Mouse (Mus musculus) testis, adult 2 months (tissue): ENCODE measurements around the gene Wdr1. TPM values are rescaled to one million over a fixed set of nuclear protein-coding genes. Genes with fewer than 3 reads are reported as not detected.

Experiments
- H3K27ac ChIP-seq: fragments of 200-500 bp; 2 replicates; pipeline ENCODE4 v1.5.1; 2012; ENCODE audit warnings: low read depth, low read length; ENCODE audit not compliant: control insufficient read depth, insufficient read depth
- H3K27me3 ChIP-seq: fragments of 200-500 bp; 2 replicates; pipeline ENCODE4 v1.6.1; 2012; ENCODE audit warnings: mild to moderate bottlenecking, low read length, moderate library complexity; ENCODE audit not compliant: control insufficient read depth, insufficient read depth
- H3K36me3 ChIP-seq: fragments of 200-500 bp; 2 replicates; pipeline ENCODE4 v1.6.1; 2012; ENCODE audit warnings: mild to moderate bottlenecking, low read length; ENCODE audit not compliant: control insufficient read depth, insufficient read depth
- H3K4me1 ChIP-seq: fragments of 200-500 bp; 2 replicates; pipeline ENCODE4 v1.6.1; 2012; ENCODE audit warnings: low read length; ENCODE audit not compliant: control insufficient read depth, insufficient read depth
- H3K4me3 ChIP-seq: fragments of 200-500 bp; 2 replicates; pipeline ENCODE4 v1.5.1; 2012; ENCODE audit warnings: low read depth, mild to moderate bottlenecking, low read length, moderate library complexity, mixed read lengths; ENCODE audit not compliant: control insufficient read depth
- CTCF ChIP-seq: fragments of 200-500 bp; IDR thresholded peaks from 2 replicates; pipeline ENCODE4 v1.5.1; 2012; ENCODE audit warnings: low read depth, mild to moderate bottlenecking, inconsistent platforms, low read length, moderate library complexity; ENCODE audit not compliant: control insufficient read depth, insufficient read depth, insufficient replicate concordance
- POLR2A ChIP-seq: fragments of 200-500 bp; IDR thresholded peaks from 2 replicates; pipeline ENCODE4 v1.6.1; 2012; ENCODE audit warnings: low read depth, mild to moderate bottlenecking, inconsistent platforms, low read length, moderate library complexity; ENCODE audit not compliant: control insufficient read depth
- polyA plus RNA-seq: library from polyadenylated mRNA; depleted of rRNA; stranded (reverse); fragments of >200 nt; gene quantifications from 2 replicates; pipeline ENCODE4 v1.2.3, GENCODE M21; 2012

Wdr1 gene
- polyA plus RNA-seq, 1 experiment: 113 TPM

GRCm38 (mm10) chr5:38544423-38545415 is 18.3 kb downstream of the Wdr1 start:
- H3K27me3 ChIP-seq: no peaks in the 10 kb centered on the region
- H3K4me1 ChIP-seq: no peaks in the 10 kb centered on the region
- H3K36me3 ChIP-seq: peaks cover 2% of the 10 kb centered on the region; the same call in 1 of the 2 replicates
- no peak for TF ChIP-seq POLR2A
- TF ChIP-seq CTCF: no peak
- no peak overlapping the region for H3K4me3 ChIP-seq
- H3K27ac ChIP-seq: no peak overlapping the region

GRCm38 (mm10) chr5:38543496-38544217 is 19.4 kb downstream of the Wdr1 start:
- no peaks in the 10 kb centered on the region for H3K27me3 ChIP-seq
- no peak overlapping the region for H3K4me3 ChIP-seq
- H3K27ac ChIP-seq: no peak overlapping the region
- H3K36me3 ChIP-seq: peaks cover 2% of the 10 kb centered on the region; the same call in 1 of the 2 replicates
- no peak for TF ChIP-seq CTCF
- no peak for TF ChIP-seq POLR2A
- H3K4me1 ChIP-seq: no peaks in the 10 kb centered on the region

GRCm38 (mm10) chr5:38541728-38542127 is 21.3 kb downstream of the Wdr1 start:
- Histone ChIP-seq H3K4me3 (no peak overlapping the region), H3K27me3 (no peaks in the 10 kb centered on the region), H3K36me3 (peaks cover 1% of the 10 kb centered on the region; the same call in 1 of the 2 replicates), H3K27ac (no peak overlapping the region), H3K4me1 (no peaks in the 10 kb centered on the region)
- TF ChIP-seq POLR2A (no peak), CTCF (no peak)

GRCm38 (mm10) chr5:38540898-38541297 is 22.1 kb downstream of the Wdr1 start:
- Histone ChIP-seq H3K27me3 (no peaks in the 10 kb centered on the region), H3K27ac (no peak overlapping the region), H3K4me1 (no peaks in the 10 kb centered on the region), H3K4me3 (no peak overlapping the region), H3K36me3 (peaks cover 1% of the 10 kb centered on the region; the same call in 1 of the 2 replicates)
- TF ChIP-seq POLR2A: no peak
- no peak for TF ChIP-seq CTCF

GRCm38 (mm10) chr5:38538508-38538907 is 24.5 kb downstream of the Wdr1 start:
- Histone ChIP-seq H3K27ac (no peak overlapping the region), H3K27me3 (no peaks in the 10 kb centered on the region), H3K4me1 (no peaks in the 10 kb centered on the region), H3K4me3 (no peak overlapping the region), H3K36me3 (peaks cover 1% of the 10 kb centered on the region; the same call in 1 of the 2 replicates)
- TF ChIP-seq CTCF (no peak), POLR2A (no peak)

- Histone ChIP-seq H3K4me3 (no peak overlapping the region), H3K27me3 (no peaks in the 10 kb centered on the region), H3K4me1 (no peaks in the 10 kb centered on the region), H3K27ac (no peak overlapping the region), H3K36me3 (peaks cover 1% of the 10 kb centered on the region; the same call in 1 of the 2 replicates)
- TF ChIP-seq POLR2A (no peak), CTCF (no peak)
These were observed 25.2 kb downstream of the Wdr1 start for GRCm38 (mm10) chr5:38537845-38538244.

- H3K27me3 ChIP-seq: no peaks in the 10 kb centered on the region
- no peak overlapping the region for H3K4me3 ChIP-seq
- H3K4me1 ChIP-seq: no peaks in the 10 kb centered on the region
- TF ChIP-seq POLR2A (no peak), CTCF (no peak)
- H3K27ac ChIP-seq: no peak overlapping the region
- H3K36me3 ChIP-seq: peaks cover 1% of the 10 kb centered on the region; the same call in 1 of the 2 replicates
These were observed 26.2 kb downstream of the Wdr1 start for GRCm38 (mm10) chr5:38536822-38537221.
